ENCODE assay signal across 10 mouse cellular contexts in the genomic region with DNA sequence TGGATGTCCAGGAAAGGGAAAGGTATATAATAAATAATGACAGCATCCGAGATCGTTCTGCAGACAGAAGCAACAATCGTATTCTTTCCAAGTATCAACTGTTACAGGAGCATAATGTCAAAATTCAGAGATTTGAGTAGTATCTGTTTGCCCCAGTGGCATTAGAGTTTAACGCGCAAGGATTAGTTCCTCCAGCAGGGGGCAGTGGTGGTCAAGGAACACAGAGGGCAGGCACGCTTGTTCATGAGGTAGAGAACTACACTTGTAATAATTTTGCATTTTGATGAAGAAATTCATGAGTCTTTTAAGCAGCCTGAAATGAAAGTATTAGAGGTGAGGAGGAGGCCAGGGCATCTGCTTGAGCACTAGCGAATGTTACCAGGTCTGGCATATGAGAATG. TPM values are rescaled to one million over a fixed set of nuclear protein-coding genes. Genes with fewer than 3 reads are reported as not detected.
A peak's percentile ranks its signal among the peaks of the same experiment; 100 is the strongest.
DNase-seq lines count a peak whose midpoint lies in the region; ATAC-seq and TF ChIP-seq lines count a peak whose summit lies in the region.
"Had no signal": no experiment of that assay in that cellular context is flagged by ENCODE, and none has a peak within 500 bp of the region (broad histone marks: within the 10 kb centered on the region; RNA-seq: fewer than 3 reads in every experiment).

No protein-coding gene starts in this region.

- H3K9me3 ChIP-seq in forebrain, postnatal 0 days (ENCODE audit: low read length), result no peaks in the 10 kb centered on the region
- no peaks in the 10 kb centered on the region for H3K9me3 ChIP-seq in liver, embryonic 13.5 days (replicated peaks)
- H3K9me3 ChIP-seq: embryonic facial prominence, embryonic 12.5 days had no signal

- no peak overlapping the region for H3K4me2 ChIP-seq in forebrain, postnatal 0 days (ENCODE audit: low read depth)
- H3K4me2 ChIP-seq in liver, embryonic 13.5 days, result no peak overlapping the region
- H3K4me2 ChIP-seq: embryonic facial prominence, embryonic 12.5 days had no signal

- no peaks in the 10 kb centered on the region for H3K27me3 ChIP-seq in forebrain, postnatal 0 days (ENCODE audit: insufficient read depth, low read length)
- peaks cover 3% of the 10 kb centered on the region; the same call in 1 of the 2 replicates for H3K27me3 ChIP-seq in liver, embryonic 13.5 days
- H3K27me3 ChIP-seq: embryonic facial prominence, embryonic 12.5 days had no signal

- no peaks in the 10 kb centered on the region for H3K36me3 ChIP-seq in forebrain, postnatal 0 days (ENCODE audit: insufficient read depth)
- H3K36me3 ChIP-seq in liver, embryonic 13.5 days, result no peaks in the 10 kb centered on the region
- H3K36me3 ChIP-seq: embryonic facial prominence, embryonic 12.5 days had no signal

- no peaks in the 10 kb centered on the region for H3K4me1 ChIP-seq in forebrain, postnatal 0 days (ENCODE audit: insufficient read depth)
- H3K4me1 ChIP-seq in liver, embryonic 13.5 days (replicated peaks), result no peaks in the 10 kb centered on the region
- H3K4me1 ChIP-seq: embryonic facial prominence, embryonic 12.5 days had no signal

- no peak overlapping the region for H3K9ac ChIP-seq in forebrain, postnatal 0 days
- H3K9ac ChIP-seq in liver, embryonic 13.5 days, result no peak overlapping the region
- H3K9ac ChIP-seq: embryonic facial prominence, embryonic 12.5 days had no signal

- ATAC-seq in forebrain, postnatal 0 days, result peak; percentile 76
- ATAC-seq in liver, embryonic 13.5 days (ENCODE audit: low read depth), result no peak

- TF ChIP-seq CTCF in forebrain, postnatal 0 days (IDR thresholded peaks at IDR 0.05; ENCODE audit: low read depth), result peak; percentile 96

- peak; percentile 85 for DNase-seq in layer of hippocampus, adult 11-12 months (ENCODE audit: low spot score)
- DNase-seq in layer of hippocampus, adult 9-11 months, result no peak
- DNase-seq in cerebellum, adult 11-12 months, result peak; percentile 49
- peak; percentile 90 for DNase-seq in forebrain, postnatal 0 days
- peak; percentile 80 for DNase-seq in kidney, adult 9 months
- DNase-seq in liver, embryonic 13.5 days, result peak; percentile 39
- DNase-seq in ovary, postnatal 10 days (ENCODE audit: low spot score), result peak; percentile 76
- DNase-seq in thymus, postnatal 14 days, result peak; percentile 87

- H3K4me3 ChIP-seq in forebrain, postnatal 0 days (ENCODE audit: low read depth, low read length), result no peak overlapping the region
- H3K4me3 ChIP-seq in liver, embryonic 13.5 days (replicated peaks), result no peak overlapping the region
- H3K4me3 ChIP-seq: embryonic facial prominence, embryonic 12.5 days; myocyte had no signal

- 5% methylated on average over 7 of the region's 7 CpGs for WGBS in forebrain, postnatal 0 days
- 6% methylated on average over 7 of the region's 7 CpGs for WGBS in liver, embryonic 13.5 days (ENCODE audit: insufficient replicate concordance)

- no peak overlapping the region for H3K27ac ChIP-seq in forebrain, postnatal 0 days (ENCODE audit: low read depth, low read length)
- no peak overlapping the region for H3K27ac ChIP-seq in liver, embryonic 13.5 days
- H3K27ac ChIP-seq: embryonic facial prominence, embryonic 12.5 days had no signal

RNA-seq across cellular contexts. Expression of gene Map3k9, which starts 15.6 kb away (rescaled TPM):
- 41.4 and 49.2 TPM in 2 replicates for total RNA-seq in forebrain, postnatal 0 days (2014; rRNA removed)
- polyA plus RNA-seq in forebrain, postnatal 0 days (2015; fragmentation: Nextera tagmentation; extraction: Ambion mirVana), result 4.3 and 6.5 TPM in 2 replicates
- 0.02 and 0.03 TPM in 2 replicates for polyA plus RNA-seq in liver, embryonic 13.5 days (2015; fragmentation: Nextera tagmentation; extraction: Ambion mirVana)
